Mouse (Mus musculus): ENCODE data around the gene Dcp1b. TPM values are rescaled to one million over a fixed set of nuclear protein-coding genes. Genes with fewer than 3 reads are reported as not detected.

Gene Dcp1b
- polyA plus RNA-seq, 1 experiment from 2014 or later, result 8.7 TPM

DNA sequence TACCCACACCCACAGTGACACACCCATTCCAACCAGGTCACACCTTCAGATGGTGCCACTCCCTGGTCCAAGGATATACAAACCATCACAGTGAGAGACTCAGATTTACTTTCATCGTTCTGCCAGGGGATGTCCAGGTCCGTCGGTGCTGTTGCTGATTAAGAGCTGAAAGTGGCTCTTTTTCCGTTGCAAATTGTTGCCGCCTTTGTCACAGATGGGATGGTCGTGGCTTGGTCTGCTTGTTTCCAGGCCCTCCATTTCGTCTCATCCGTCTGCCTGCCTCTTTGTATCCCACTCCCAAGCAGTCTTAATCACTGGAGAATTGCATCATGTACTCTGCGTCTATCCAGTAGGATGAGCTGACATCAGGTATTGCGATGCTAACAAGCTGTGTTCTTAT is 74.7 kb downstream of the Dcp1b start:
- no peak overlapping the region for H3K4me2 ChIP-seq (ENCODE audit: low read depth, low read length)
- no peaks in the 10 kb centered on the region for H3K4me1 ChIP-seq (ENCODE audit: control insufficient read depth, insufficient read depth, low read length)
- no peaks in the 10 kb centered on the region for H3K27me3 ChIP-seq (ENCODE audit: control insufficient read depth, insufficient read depth, low read length)
- H3K27ac ChIP-seq (ENCODE audit: low read length), result no peak overlapping the region
- peaks cover 4% of the 10 kb centered on the region for H3K9me3 ChIP-seq (replicated peaks; ENCODE audit: control insufficient read depth, low read length)
- ATAC-seq (replicated peaks; ENCODE audit: extremely low read depth, insufficient read depth, low FRiP score), result no peak
- 80% methylated on average over 10 of the region's 10 CpGs for WGBS
- no peaks in the 10 kb centered on the region for H3K36me3 ChIP-seq (ENCODE audit: control insufficient read depth, insufficient read depth)
- H3K4me3 ChIP-seq (ENCODE audit: low read length), result no peak overlapping the region
- H3K9ac ChIP-seq (ENCODE audit: low read length), result no peak overlapping the region

DNA sequence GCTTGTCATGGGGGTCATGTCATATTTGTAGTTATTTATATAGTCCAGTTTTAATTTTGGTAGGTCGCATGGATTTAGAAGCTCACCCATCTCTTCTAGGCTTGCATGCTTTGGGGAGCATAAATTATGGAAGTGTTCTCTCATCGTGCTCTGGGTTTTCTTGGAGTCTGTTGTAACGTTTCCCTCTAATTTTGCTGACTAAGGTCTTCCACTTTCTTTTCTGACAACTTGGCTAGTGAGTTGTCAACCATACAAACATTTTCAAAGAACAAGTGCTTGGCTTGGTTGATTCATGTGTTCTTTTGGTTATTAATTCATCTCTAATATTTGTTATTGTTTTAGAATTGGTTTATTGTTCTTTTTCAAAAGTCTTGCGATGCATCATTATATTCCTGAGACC is 76.7 kb downstream of the Dcp1b start:
- H3K27me3 ChIP-seq (ENCODE audit: control insufficient read depth, insufficient read depth, low read length), result no peaks in the 10 kb centered on the region
- no peak overlapping the region for H3K9ac ChIP-seq (ENCODE audit: low read length)
- WGBS, result 75% methylated on average over 4 of the region's 4 CpGs
- H3K27ac ChIP-seq (ENCODE audit: low read length), result no peak overlapping the region
- H3K36me3 ChIP-seq (ENCODE audit: control insufficient read depth, insufficient read depth), result no peaks in the 10 kb centered on the region
- no peaks in the 10 kb centered on the region for H3K9me3 ChIP-seq (replicated peaks; ENCODE audit: control insufficient read depth, low read length)
- H3K4me1 ChIP-seq (ENCODE audit: control insufficient read depth, insufficient read depth, low read length), result no peaks in the 10 kb centered on the region
- no peak overlapping the region for H3K4me2 ChIP-seq (ENCODE audit: low read depth, low read length)
- ATAC-seq (replicated peaks; ENCODE audit: extremely low read depth, insufficient read depth, low FRiP score), result no peak
- no peak overlapping the region for H3K4me3 ChIP-seq (ENCODE audit: low read length)

Other genes starting within 250 kb of the Dcp1b start
- 66.2 and 72.2 TPM in 2 replicates for gene Cacna1c, start 21.2 kb downstream of the Dcp1b start, polyA plus RNA-seq (2015; fragmentation: Nextera tagmentation; extraction: Ambion mirVana)
- 0.36 and 0.45 TPM in 2 replicates for gene Cacna2d4, start 61.3 kb downstream of the Dcp1b start, polyA plus RNA-seq (2015; fragmentation: Nextera tagmentation; extraction: Ambion mirVana)
- 0.15 and 0.32 TPM in 2 replicates for gene Lrtm2, start 155.5 kb downstream of the Dcp1b start, polyA plus RNA-seq (2015; fragmentation: Nextera tagmentation; extraction: Ambion mirVana)
- gene Adipor2, start 242.5 kb downstream of the Dcp1b start, polyA plus RNA-seq (2015; fragmentation: Nextera tagmentation; extraction: Ambion mirVana), result 29.8 and 37.5 TPM in 2 replicates